Mouse (Mus musculus) midbrain, postnatal 0 days (tissue): ENCODE data around the gene Rundc1. TPM values are rescaled to one million over a fixed set of nuclear protein-coding genes. Genes with fewer than 3 reads are reported as not detected.

ENCODE experiments used
- ATAC-seq: fragments of 200-750 bp; cut with Nextera tagmentation; 2 replicates; pipeline ENCODE4 v1.8.0; 2017; ENCODE audit warnings: moderate number of reproducible peaks, mild to moderate bottlenecking, moderate TSS enrichment, moderate library complexity; ENCODE audit not compliant: low FRiP score
- DNase-seq: peaks from one replicate; pipeline ENCODE4 v3.0.0-alpha.2; 2015; ENCODE audit warnings: low spot score
- H3K27ac ChIP-seq: fragments of 300-500 bp; sonication (generic); 2 replicates; pipeline ENCODE4 v1.5.1; 2014; ENCODE audit warnings: low read depth, mild to moderate bottlenecking, low read length, mixed read lengths
- H3K27me3 ChIP-seq: fragments of 300-500 bp; sonication (generic); 2 replicates; pipeline ENCODE4 v1.6.1; 2014; ENCODE audit warnings: low read length, control low read depth, mixed read lengths; ENCODE audit not compliant: insufficient read depth
- H3K36me3 ChIP-seq: fragments of 300-500 bp; sonication (generic); 2 replicates; pipeline ENCODE4 v1.6.1; 2014; ENCODE audit warnings: low read length, control low read depth, mixed read lengths; ENCODE audit not compliant: insufficient read depth
- H3K4me1 ChIP-seq: fragments of 300-500 bp; sonication (generic); 2 replicates; pipeline ENCODE4 v1.6.1; 2014; ENCODE audit warnings: mild to moderate bottlenecking, control low read depth, antibody characterized with exemption, low read length, mixed read lengths; ENCODE audit not compliant: insufficient read depth
- H3K4me2 ChIP-seq: fragments of 300-500 bp; sonication (generic); 2 replicates; pipeline ENCODE4 v1.6.1; 2014; ENCODE audit warnings: low read depth, mild to moderate bottlenecking, low read length, mixed read lengths; ENCODE audit not compliant: poor library complexity, severe bottlenecking
- H3K4me3 ChIP-seq: fragments of 300-500 bp; sonication (generic); 2 replicates; pipeline ENCODE4 v1.5.1; 2014; ENCODE audit warnings: low read depth, mild to moderate bottlenecking, low read length, moderate library complexity
- H3K9ac ChIP-seq: fragments of 300-500 bp; sonication (generic); replicated peaks from 2 replicates; pipeline ENCODE4 v1.6.1; 2014; ENCODE audit warnings: mild to moderate bottlenecking, low read length, moderate library complexity, mixed read lengths; ENCODE audit not compliant: poor library complexity, severe bottlenecking
- H3K9me3 ChIP-seq: fragments of 300-500 bp; sonication (generic); 2 replicates; pipeline ENCODE4 v1.6.1; 2016; ENCODE audit warnings: low read length, control low read depth
- CTCF ChIP-seq: IDR thresholded peaks from 2 replicates; pipeline ENCODE4 v1.5.1; 2016; ENCODE audit warnings: antibody characterized with exemption, mild to moderate bottlenecking
- WGBS: fragments of 180-500 bp; shearing (Covaris S2); extraction: QIAGEN DNeasy Blood & Tissue Kit; methylation state at CpG from one replicate; pipeline ENCODE4 v1.1.7; 2014; 5-methylcytosine and 5-hydroxymethylcytosine counted together
- polyA plus RNA-seq: library from polyadenylated mRNA; unstranded; fragments of >200 nt; fragmentation: Nextera tagmentation; extraction: Ambion mirVana; gene quantifications from 2 replicates; pipeline ENCODE4 v1.2.1, GENCODE M21; 2015
- total RNA-seq: library from RNA; depleted of rRNA; stranded (reverse); fragments of >200 nt; gene quantifications from 2 replicates; pipeline ENCODE4 v1.2.3, GENCODE M21; 2014

Rundc1 gene
- total and polyA plus RNA-seq, 2 experiments from 2014 or later: 12.9 to 24.2 TPM

GRCm38 (mm10) chr11:101455627-101456026 is 30.7 kb downstream of the Rundc1 start:
- no peak overlapping the region for H3K4me3 ChIP-seq
- no peaks in the 10 kb centered on the region for H3K4me1 ChIP-seq
- no peaks in the 10 kb centered on the region for H3K9me3 ChIP-seq
- WGBS: 88% methylated on average over 7 of the region's 7 CpGs
- peaks cover 31% of the 10 kb centered on the region for H3K36me3 ChIP-seq
- DNase-seq (no peak), ATAC-seq (no peak)
- no peak overlapping the region for H3K27ac ChIP-seq
- TF ChIP-seq CTCF: no peak
- no peaks in the 10 kb centered on the region for H3K27me3 ChIP-seq
- no peak overlapping the region for H3K9ac ChIP-seq
- H3K4me2 ChIP-seq: no peak overlapping the region

- ATAC-seq: no peak
- no peak for TF ChIP-seq CTCF
- no peak overlapping the region for H3K27ac ChIP-seq
- no peaks in the 10 kb centered on the region for H3K9me3 ChIP-seq
- H3K27me3 ChIP-seq: no peaks in the 10 kb centered on the region
- peaks cover 40% of the 10 kb centered on the region for H3K36me3 ChIP-seq
- no peak overlapping the region for H3K9ac ChIP-seq
- H3K4me2 ChIP-seq: no peak overlapping the region
- H3K4me1 ChIP-seq: 0 out of 2 replicates have a peak, but pooled peaks cover 2% of the 10 kb centered on the region
- H3K4me3 ChIP-seq: no peak overlapping the region
- no peak for DNase-seq
- 92% methylated on average over 9 of the region's 9 CpGs for WGBS
Measured at GRCm38 (mm10) chr11:101457631-101458030, 32.7 kb downstream of the Rundc1 start.

- DNase-seq (no peak), ATAC-seq (no peak)
- H3K27me3 ChIP-seq: no peaks in the 10 kb centered on the region
- no peak overlapping the region for H3K9ac ChIP-seq
- no peak overlapping the region for H3K4me2 ChIP-seq
- H3K9me3 ChIP-seq: no peaks in the 10 kb centered on the region
- H3K4me1 ChIP-seq: peaks cover 7% of the 10 kb centered on the region
- no peak overlapping the region for H3K27ac ChIP-seq
- no peak for TF ChIP-seq CTCF
- peaks cover 42% of the 10 kb centered on the region for H3K36me3 ChIP-seq
- WGBS: 86% methylated on average over 12 of the region's 12 CpGs
- H3K4me3 ChIP-seq: no peak overlapping the region
Measured at GRCm38 (mm10) chr11:101458217-101458616, 33.3 kb downstream of the Rundc1 start.

- ATAC-seq (no peak), DNase-seq (no peak)
- WGBS: 44% methylated on average over 6 of the region's 6 CpGs
- Histone ChIP-seq H3K4me3 (no peak overlapping the region), H3K9ac (no peak overlapping the region), H3K27me3 (no peaks in the 10 kb centered on the region), H3K4me1 (peaks cover 20% of the 10 kb centered on the region), H3K9me3 (no peaks in the 10 kb centered on the region), H3K27ac (no peak overlapping the region), H3K36me3 (peaks cover 42% of the 10 kb centered on the region), H3K4me2 (no peak overlapping the region)
- no peak for TF ChIP-seq CTCF
Measured at GRCm38 (mm10) chr11:101459716-101460115, 34.8 kb downstream of the Rundc1 start.

GRCm38 (mm10) chr11:101460321-101460720 is 35.4 kb downstream of the Rundc1 start:
- H3K9me3 ChIP-seq: no peaks in the 10 kb centered on the region
- H3K4me2 ChIP-seq: no peak overlapping the region
- TF ChIP-seq CTCF: no peak
- no peak for ATAC-seq
- H3K36me3 ChIP-seq: peaks cover 42% of the 10 kb centered on the region
- H3K27ac ChIP-seq: no peak overlapping the region
- H3K27me3 ChIP-seq: no peaks in the 10 kb centered on the region
- H3K9ac ChIP-seq: no peak overlapping the region
- peaks cover 20% of the 10 kb centered on the region for H3K4me1 ChIP-seq
- WGBS: 90% methylated on average over 15 of the region's 15 CpGs
- no peak for DNase-seq
- no peak overlapping the region for H3K4me3 ChIP-seq

GRCm38 (mm10) chr11:101462141-101462540 is 37.3 kb downstream of the Rundc1 start:
- Histone ChIP-seq H3K9me3 (no peaks in the 10 kb centered on the region), H3K4me3 (no peak overlapping the region), H3K4me2 (no peak overlapping the region), H3K27me3 (no peaks in the 10 kb centered on the region), H3K9ac (no peak overlapping the region), H3K4me1 (peaks cover 23% of the 10 kb centered on the region), H3K36me3 (peaks cover 42% of the 10 kb centered on the region), H3K27ac (no peak overlapping the region; the same call in 1 of the 2 replicates)
- 50% methylated on average over 14 of the region's 14 CpGs for WGBS
- ATAC-seq (no peak), DNase-seq (no peak)
- TF ChIP-seq CTCF: no peak
